Mouse (Mus musculus) gastrocnemius, adult 8-10 months (tissue): Measurements from ENCODE around the gene Rd3l. TPM values are rescaled to one million over a fixed set of nuclear protein-coding genes. Genes with fewer than 3 reads are reported as not detected.
"Not testable (repeated sequence)": the region's sequence is repeated elsewhere in the genome, so short reads cannot be mapped to it uniquely, and the experiment has no call there.

Experiments
- DNase-seq, 2 experiments: peaks; one replicate each; pipeline ENCODE4 v3.0.0; 2022; ENCODE audit warnings: low spot score in 2 of 2
- total RNA-seq, 4 experiments: library from RNA; stranded (reverse); gene quantifications; 2 replicates each; pipeline ENCODE4 v1.2.4; 2022

Rd3l gene
- total RNA-seq, 4 experiments from 2014 or later = not detected

GRCm38 (mm10) chr12:111966683-111967173 is 14.4 kb downstream of the Rd3l start, which contains the start of gene Atp5mpl:
Gene Atp5mpl (minus strand): TSS chr12:111966977.
- DNase-seq = peak; percentile 91 to 92

- DNase-seq = no peak
Observed at GRCm38 (mm10) chr12:111963339-111963738, 17.8 kb downstream of the Rd3l start.

GRCm38 (mm10) chr12:111958101-111958865 is 22.8 kb downstream of the Rd3l start:
- peak; percentile 36 to 52 for DNase-seq

DNA sequence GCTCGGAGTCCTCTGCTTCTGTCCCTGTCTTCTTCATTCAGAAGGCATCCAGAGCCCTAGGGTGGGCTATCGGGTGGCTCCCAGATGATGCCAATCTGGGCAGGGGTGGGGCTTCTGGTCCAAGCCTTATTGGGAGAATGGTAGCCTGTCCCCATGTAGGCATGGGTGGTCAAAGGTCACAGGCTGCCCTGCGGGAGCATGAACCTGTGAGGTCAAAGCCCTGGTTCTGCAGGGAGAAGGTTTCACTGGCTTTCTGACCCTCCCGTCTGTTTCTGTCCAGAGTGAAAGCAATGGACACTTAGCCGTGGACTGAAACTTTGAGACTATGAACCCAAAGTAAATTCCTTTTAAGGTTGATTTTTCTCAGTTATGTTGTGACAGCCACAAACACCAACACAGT is 24.9 kb downstream of the Rd3l start:
- no peak for DNase-seq

GRCm38 (mm10) chr12:111951701-111952100 is 29.4 kb downstream of the Rd3l start:
- DNase-seq = no peak

- no peak for DNase-seq
Observed at GRCm38 (mm10) chr12:111950486-111950885, 30.6 kb downstream of the Rd3l start.

DNA sequence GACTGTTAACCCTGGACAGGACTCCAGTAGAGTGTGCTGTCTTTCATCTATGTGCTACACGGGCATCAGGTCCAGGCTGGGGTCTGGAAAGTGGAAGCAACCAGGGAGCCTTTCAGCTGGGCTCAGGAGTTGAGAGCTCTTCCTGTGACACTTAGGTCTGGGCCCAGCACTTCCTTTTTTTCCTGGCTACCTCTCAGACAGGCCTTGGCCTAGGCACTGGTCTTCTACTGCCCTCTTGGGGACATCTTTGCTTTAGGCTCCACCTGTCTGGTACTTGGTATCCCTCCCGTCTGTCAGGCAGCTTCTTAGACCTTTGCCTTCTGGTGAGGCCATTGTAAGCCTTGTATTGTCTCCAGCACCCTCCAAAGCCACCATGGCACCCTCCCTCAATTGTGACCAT is 34.4 kb downstream of the Rd3l start:
- DNase-seq = peak in 1 of 2 experiments; percentile 14

DNA sequence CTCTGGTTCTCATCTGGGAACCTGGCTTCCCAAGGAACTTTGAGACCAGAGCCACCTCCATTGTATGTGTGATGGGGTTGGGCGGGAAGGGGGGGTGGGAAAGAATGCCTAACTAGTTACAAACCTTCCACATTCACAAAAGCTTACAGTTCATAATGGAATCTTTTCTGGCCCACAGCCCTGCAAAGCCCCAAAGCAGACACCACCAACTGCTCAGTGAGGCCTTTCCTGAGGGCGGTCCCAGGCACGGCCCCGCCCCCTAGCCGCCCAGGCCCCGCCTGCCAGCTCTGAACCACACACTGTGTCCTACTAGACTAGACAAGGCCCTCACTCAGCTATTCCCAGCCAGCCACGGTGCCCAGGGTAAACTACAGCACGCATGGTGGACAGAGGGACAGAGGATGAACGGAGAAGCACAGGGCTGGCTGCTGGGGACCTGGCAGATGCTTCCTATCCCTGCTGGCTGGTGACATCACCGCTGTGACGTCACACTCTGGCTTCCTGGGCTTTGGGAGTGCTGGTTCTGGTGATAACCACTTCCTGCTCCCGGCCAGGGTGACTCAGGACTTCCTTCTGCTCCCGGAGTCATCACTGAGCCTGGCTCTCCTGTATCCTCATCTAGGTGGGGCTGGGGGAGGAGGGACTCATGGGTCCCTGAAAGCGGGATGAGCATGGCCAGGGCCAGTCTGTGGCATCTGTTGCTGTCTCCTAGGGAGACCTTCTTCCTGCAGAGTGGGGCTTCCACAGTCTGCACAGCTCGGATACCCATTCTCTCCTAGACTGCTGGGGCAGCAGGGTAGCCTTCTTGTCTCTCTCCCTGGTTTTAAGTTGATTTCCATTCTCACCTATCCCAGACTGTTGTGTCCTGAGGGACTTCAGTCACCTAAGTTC is 35.1 kb downstream of the Rd3l start:
- DNase-seq = not testable (repeated sequence)

DNA sequence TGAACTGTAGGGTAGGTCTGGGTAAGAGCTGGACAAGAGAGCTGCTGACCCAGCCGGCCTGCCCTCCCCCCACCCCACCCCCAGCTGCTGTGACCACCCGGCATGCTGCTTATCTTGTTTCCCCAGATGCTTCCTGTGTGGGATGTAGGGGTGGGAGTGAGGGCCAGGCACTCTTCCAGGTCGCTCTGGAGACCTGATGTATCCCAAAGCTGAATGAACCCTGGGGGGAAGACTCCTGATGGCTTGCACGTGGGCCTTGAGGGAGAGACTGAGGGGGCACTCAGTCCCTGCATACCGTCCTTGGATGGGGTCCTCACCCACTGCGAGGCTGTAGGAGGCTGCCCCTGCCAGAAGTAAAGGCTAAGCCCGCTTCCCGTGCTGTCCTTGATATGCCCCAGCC is 36.0 kb downstream of the Rd3l start:
- DNase-seq = no peak

GRCm38 (mm10) chr12:111944065-111944987 is 36.8 kb downstream of the Rd3l start:
- DNase-seq = not testable (repeated sequence)

DNA sequence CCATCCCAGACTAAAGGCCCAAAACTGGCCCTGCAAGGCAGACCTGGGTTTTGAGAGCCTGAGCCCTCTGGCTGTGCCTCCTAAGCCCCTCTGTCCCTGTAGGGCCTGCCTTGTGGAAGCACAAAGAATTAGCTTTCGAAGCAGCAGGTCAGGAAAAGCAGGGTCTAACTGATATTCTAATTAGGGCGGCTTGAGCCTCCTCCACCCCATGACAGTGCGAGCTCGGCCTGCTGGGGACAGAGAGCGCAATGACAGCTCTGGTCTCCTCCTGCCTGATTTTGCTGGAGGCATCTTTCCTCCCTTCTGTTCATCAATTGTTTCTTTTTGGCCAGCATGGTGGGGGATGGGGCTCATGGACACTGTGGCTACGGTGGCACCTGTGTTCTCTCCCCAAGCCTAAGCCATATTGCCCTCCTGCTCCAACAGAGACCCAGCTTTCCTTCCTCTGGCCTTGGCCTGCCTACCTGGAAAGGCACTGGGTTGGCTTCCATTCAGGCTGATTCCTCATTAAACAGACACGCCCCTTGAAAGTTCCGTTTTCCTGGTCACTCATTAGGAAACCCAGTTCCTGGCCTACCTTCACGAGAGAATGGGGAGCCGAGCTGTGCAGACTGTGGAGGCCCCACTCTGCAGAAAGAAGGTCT is 37.6 kb downstream of the Rd3l start:
- no peak for DNase-seq

DNA sequence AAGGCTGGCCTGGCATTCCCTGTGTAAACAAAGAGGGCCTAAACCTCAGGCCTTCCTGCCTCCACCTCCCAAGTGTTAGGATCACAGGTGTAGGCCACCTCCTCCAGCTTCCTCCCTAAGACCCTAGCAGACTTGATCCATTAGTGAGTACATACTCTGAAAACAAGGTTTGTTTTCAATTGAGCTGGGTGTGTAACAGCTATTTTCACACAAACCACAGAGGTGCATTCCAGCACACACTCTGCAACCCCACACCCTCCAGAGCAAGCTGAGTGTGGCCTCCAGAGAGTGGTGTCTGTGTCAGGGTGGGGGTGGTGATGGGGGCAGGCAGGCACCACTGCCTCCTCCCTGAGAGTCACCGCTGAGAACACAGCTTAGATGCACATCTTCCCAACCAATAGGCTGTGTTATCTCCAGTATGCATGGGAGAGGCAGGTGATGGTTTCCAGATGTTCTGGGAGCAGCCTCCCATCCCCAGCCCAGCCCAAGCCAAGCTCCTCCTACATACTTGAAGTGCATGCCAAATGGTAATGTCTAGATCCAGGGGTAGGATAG is 42.4 kb downstream of the Rd3l start:
- DNase-seq = no peak

DNA sequence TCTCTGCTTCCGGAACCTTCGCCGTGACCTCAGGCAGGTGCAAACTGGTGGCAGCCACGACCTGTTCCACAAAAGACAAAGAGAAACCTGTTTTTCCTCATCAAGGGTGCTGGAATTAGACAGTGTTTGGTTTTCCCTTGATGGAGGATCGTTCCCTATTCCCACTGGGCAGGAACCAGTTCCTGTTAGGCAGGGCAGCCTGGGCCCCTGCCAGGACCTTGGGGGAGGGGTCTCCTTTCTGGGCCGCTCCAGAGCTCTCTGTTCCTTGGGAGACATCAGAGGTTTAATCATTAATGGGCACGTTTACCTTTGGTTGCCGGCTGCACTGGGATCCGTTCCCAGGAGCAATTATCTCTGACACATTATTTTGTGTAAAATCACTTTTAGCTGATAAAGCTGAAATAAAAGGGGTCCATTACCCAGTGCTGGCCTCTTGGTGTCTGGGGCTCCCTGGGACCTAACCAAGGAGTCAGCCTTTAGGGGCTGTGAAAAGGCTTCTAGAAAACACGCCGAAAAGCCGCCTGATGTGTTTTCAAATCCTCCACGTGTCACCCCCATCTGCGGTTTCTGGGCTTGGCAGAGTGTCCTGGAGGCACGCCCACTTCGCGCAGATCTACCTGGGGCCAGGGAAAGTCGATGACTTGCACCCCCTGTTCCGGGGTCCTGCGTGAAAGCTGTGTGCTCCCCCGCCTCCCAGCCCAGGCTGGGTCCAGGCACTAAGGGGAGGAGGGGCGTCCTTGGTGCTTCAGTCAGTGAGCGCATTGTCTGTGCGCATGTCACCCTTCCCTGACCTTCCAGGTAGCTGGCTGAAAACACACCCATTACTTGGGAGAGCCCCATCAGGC is 44.2 kb downstream of the Rd3l start:
- DNase-seq = no peak

DNA sequence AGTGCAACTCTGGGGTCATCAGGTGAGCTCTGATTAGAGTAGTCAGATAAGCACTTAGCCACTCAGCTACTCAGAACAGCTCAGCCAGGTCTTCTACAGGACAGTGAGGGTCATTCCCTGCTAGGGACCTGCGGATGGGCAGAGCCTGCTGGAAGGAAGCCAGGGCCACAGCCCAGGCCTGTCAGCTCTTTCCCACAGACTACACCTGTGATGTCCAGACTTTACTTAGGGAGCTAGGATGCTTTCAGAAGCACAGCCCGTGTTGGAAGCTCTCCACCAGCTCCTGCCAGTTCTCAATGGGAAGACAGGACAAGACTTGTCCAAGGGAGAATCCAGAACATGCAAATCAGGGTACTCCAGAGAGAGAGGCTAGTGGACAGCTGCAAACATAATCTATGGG is 47.1 kb downstream of the Rd3l start:
- DNase-seq = no peak

DNA sequence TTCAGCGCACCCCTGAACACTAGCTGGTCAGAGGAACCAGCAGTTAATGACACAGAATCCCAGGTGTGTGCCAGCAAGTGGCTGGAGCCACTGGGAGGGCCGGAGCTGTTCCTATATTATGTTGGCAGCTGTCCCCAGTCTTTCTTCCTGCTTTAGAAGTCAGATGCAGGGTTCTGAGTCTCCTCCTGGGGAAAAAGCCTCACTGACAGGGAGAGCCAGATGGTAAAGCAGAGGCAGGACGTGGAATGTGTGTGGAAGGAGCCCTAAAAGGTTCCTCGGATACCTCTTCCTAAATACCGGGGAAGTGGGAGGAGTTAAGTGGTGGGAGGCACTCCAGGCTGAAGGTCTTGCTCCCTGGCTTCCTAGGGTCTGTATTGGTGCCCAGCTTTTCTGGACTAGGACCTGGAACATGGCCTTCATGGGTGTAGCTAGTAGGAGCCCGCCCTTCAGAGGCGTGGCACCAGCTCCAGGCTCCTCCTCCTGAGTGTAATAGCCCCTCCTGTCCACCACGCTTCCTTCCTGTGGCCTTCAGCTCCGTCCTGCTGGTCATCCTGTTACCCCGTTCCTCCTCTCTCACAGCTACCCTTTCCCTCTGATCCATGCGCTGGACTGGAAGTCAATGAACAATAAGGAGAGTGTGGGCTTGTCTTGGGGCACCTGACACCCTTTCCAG is 47.9 kb downstream of the Rd3l start:
- DNase-seq = peak; percentile 18 to 37

DNA sequence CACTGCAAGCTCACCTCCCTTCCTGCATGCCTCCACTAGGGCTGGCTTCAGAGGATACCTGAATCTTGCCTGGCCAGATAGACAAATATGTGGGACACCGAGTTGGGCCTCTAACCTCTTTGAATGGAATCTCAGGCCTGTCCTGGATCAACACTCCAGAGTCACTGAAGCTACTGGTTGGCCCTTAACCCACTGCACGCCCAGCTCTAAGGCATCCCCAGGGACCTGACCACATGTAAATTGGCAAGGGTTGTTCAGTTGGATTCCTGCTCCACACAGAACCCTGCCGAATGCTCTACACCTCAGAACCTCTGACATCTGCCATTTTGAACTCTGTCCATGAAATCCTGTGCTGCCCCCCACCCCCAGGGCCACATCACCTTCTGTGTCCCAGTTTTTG is 48.6 kb downstream of the Rd3l start:
- DNase-seq = no peak

DNA sequence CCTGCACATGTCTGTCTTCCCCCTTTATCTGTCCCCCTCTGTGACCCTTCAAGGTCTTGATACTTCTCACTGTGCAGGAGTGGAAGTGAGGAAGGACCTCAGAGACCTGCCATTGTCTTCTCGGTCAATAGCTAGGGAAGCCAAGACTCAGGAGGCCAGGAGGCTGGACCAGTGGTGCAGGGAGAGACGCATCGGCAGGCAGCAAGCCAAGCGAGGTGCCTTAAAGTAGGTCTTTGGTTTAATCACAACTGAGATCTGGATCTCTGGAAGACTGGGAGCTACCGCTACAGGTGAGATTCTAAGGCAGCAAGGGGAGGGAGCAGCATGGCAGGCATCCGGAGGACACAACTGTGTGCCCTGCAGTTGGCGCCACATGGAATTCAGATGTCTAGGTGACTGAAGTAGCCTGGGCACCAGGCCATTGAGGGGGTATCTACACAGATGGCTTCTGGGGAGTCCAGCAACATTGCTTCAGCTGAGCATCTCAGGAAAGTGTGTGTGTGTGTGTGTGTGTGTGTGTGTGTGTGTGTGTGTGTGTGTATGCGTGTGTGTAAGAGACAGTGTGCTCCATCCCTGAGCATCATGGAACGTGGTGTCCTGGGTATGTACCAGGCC is 49.6 kb downstream of the Rd3l start:
- no peak for DNase-seq
